Comparison of ENCODE assay signal across 8 mouse cellular contexts in genomic region chr4:151989110-151989488, GRCm38 (mm10). TPM values are rescaled to one million over a fixed set of nuclear protein-coding genes. Genes with fewer than 3 reads are reported as not detected.
DNase-seq lines count a peak whose midpoint lies in the region; ATAC-seq and TF ChIP-seq lines count a peak whose summit lies in the region.

No protein-coding gene starts in this region.

- TF ChIP-seq EP300 in lung, postnatal 0 days (IDR thresholded peaks at IDR 0.05), result no peak

- no peak for TF ChIP-seq POLR2A in olfactory bulb, adult 2 months (IDR thresholded peaks at IDR 0.05; ENCODE audit: insufficient read depth, low read depth, low read length)

- H3K27ac ChIP-seq in lung, postnatal 0 days (ENCODE audit: low read length), result peak overlapping the region; percentile 76; the same call in 1 of the 2 replicates
- H3K27ac ChIP-seq in limb, embryonic 11.5 days (replicated peaks; ENCODE audit: low read depth, low read length), result peak overlapping the region; percentile 60; the same call in 1 of the 2 replicates
- no peak overlapping the region for H3K27ac ChIP-seq in olfactory bulb, adult 2 months (ENCODE audit: insufficient read depth, low read depth, low read length)

- H3K9ac ChIP-seq in lung, postnatal 0 days (replicated peaks; ENCODE audit: low read depth), result peak overlapping the region; percentile 78; the same call in 1 of the 2 replicates
- H3K9ac ChIP-seq in limb, embryonic 11.5 days (ENCODE audit: low read length), result peak overlapping the region; percentile 96

- TF ChIP-seq CTCF in lung, postnatal 0 days (IDR thresholded peaks at IDR 0.05), result no peak
- TF ChIP-seq CTCF in olfactory bulb, adult 2 months (IDR thresholded peaks at IDR 0.05; ENCODE audit: insufficient read depth, low read depth, low read length), result no peak

- H3K27me3 ChIP-seq in lung, postnatal 0 days (replicated peaks; ENCODE audit: insufficient read depth, low read length), result no peaks in the 10 kb centered on the region
- H3K27me3 ChIP-seq in erythroblast, embryonic 14.5 days (ENCODE audit: control insufficient read depth), result peaks cover 21% of the 10 kb centered on the region
- H3K27me3 ChIP-seq in limb, embryonic 11.5 days (ENCODE audit: control insufficient read depth, insufficient read depth, low read length), result no peaks in the 10 kb centered on the region

- 27% methylated on average over 6 of the region's 6 CpGs for WGBS in lung, postnatal 0 days
- WGBS in limb, embryonic 11.5 days, result 24% methylated on average over 6 of the region's 6 CpGs
- 35% methylated on average over 6 of the region's 6 CpGs for WGBS in olfactory bulb, adult 2 months

- no peak for ATAC-seq in lung, postnatal 0 days
- ATAC-seq in limb, embryonic 11.5 days (ENCODE audit: insufficient number of reproducible peaks, low FRiP score, low TSS enrichment, low read depth), result peak; percentile 22; the same call in 1 of the 2 replicates

- H3K9me3 ChIP-seq in lung, postnatal 0 days (ENCODE audit: low read length), result no peaks in the 10 kb centered on the region
- H3K9me3 ChIP-seq in erythroblast, embryonic 14.5 days (ENCODE audit: control insufficient read depth, low read length), result no peaks in the 10 kb centered on the region
- H3K9me3 ChIP-seq in limb, embryonic 11.5 days (ENCODE audit: control insufficient read depth, low read length), result no peaks in the 10 kb centered on the region

- H3K36me3 ChIP-seq in lung, postnatal 0 days (ENCODE audit: insufficient read depth, low read length), result peaks cover 18% of the 10 kb centered on the region; the same call in 1 of the 2 replicates
- peaks cover 53% of the 10 kb centered on the region for H3K36me3 ChIP-seq in erythroblast, embryonic 14.5 days (ENCODE audit: control insufficient read depth)
- peaks cover 15% of the 10 kb centered on the region for H3K36me3 ChIP-seq in limb, embryonic 11.5 days (ENCODE audit: control insufficient read depth, insufficient read depth, low read length)

- H3K4me3 ChIP-seq in lung, postnatal 0 days (ENCODE audit: low read depth, low read length), result peak overlapping the region; percentile 85
- peak overlapping the region; percentile 88 for H3K4me3 ChIP-seq in erythroblast, embryonic 14.5 days (replicated peaks)
- peak overlapping the region; percentile 78 for H3K4me3 ChIP-seq in limb, embryonic 11.5 days (ENCODE audit: low read depth, low read length)
- H3K4me3 ChIP-seq in olfactory bulb, adult 2 months (ENCODE audit: insufficient read depth, low read depth, low read length), result 0 out of 2 replicates have a peak overlapping the region, but pooled peaks have one; percentile 85

- DNase-seq in lung, postnatal 0 days (ENCODE audit: low spot score), result no peak
- no peak for DNase-seq in lung, adult 18-20 months
- DNase-seq in limb, embryonic 11.5 days (ENCODE audit: low spot score), result no peak
- DNase-seq in ovary, postnatal 14 days (ENCODE audit: low spot score), result no peak
- no peak for DNase-seq in right cerebral cortex, postnatal 25 days
- DNase-seq in ovary, postnatal 36 days (ENCODE audit: low spot score), result no peak

- H3K4me1 ChIP-seq in lung, postnatal 0 days (ENCODE audit: insufficient read depth, low read depth, low read length), result peaks cover 11% of the 10 kb centered on the region
- peaks cover 47% of the 10 kb centered on the region for H3K4me1 ChIP-seq in erythroblast, embryonic 14.5 days (ENCODE audit: control insufficient read depth)
- H3K4me1 ChIP-seq in limb, embryonic 11.5 days (ENCODE audit: control insufficient read depth, insufficient read depth, low read length), result peaks cover 21% of the 10 kb centered on the region
- peaks cover 22% of the 10 kb centered on the region for H3K4me1 ChIP-seq in olfactory bulb, adult 2 months (ENCODE audit: control insufficient read depth, insufficient read depth, low read length)

- H3K4me2 ChIP-seq in lung, postnatal 0 days (replicated peaks; ENCODE audit: low read depth, low read length), result peak overlapping the region; percentile 81
- H3K4me2 ChIP-seq in limb, embryonic 11.5 days (ENCODE audit: low read depth, severe bottlenecking), result peak overlapping the region; percentile 20

RNA-seq across cellular contexts. Expression of gene Thap3, which starts 0.3 kb away (rescaled TPM):
- 31.0 and 33.3 TPM in 2 replicates for polyA plus RNA-seq in lung, postnatal 0 days (2015; fragmentation: Nextera tagmentation; extraction: Ambion mirVana)
- polyA plus RNA-seq in erythroblast, embryonic 14.5 days (2012), result 1.8 and 2.4 TPM in 2 replicates
- polyA plus RNA-seq in limb, embryonic 11.5 days (2014; fragmentation: Nextera tagmentation; extraction: Ambion mirVana), result 27.3 and 29.5 TPM in 2 replicates
- polyA plus RNA-seq in olfactory bulb, adult 2 months (2012; ENCODE audit: insufficient read depth, insufficient read length, low replicate concordance, missing spikeins), result not detected in 2 replicates

RNA-seq across cellular contexts. Expression of gene Phf13, which starts 7.0 kb away (rescaled TPM):
- 18.0 TPM in 2 replicates for polyA plus RNA-seq in lung, postnatal 0 days (2015; fragmentation: Nextera tagmentation; extraction: Ambion mirVana)
- 0.99 and 1.0 TPM in 2 replicates for polyA plus RNA-seq in erythroblast, embryonic 14.5 days (2012)
- polyA plus RNA-seq in limb, embryonic 11.5 days (2014; fragmentation: Nextera tagmentation; extraction: Ambion mirVana), result 28.6 and 29.4 TPM in 2 replicates
- not detected in 2 replicates for polyA plus RNA-seq in olfactory bulb, adult 2 months (2012; ENCODE audit: insufficient read depth, insufficient read length, low replicate concordance, missing spikeins)

RNA-seq across cellular contexts. Expression of gene Klhl21, which starts 19.5 kb away (rescaled TPM):
- polyA plus RNA-seq in lung, postnatal 0 days (2015; fragmentation: Nextera tagmentation; extraction: Ambion mirVana), result 13.4 and 13.7 TPM in 2 replicates
- polyA plus RNA-seq in erythroblast, embryonic 14.5 days (2012), result 0.97 and 1.1 TPM in 2 replicates
- 4.7 and 6.4 TPM in 2 replicates for polyA plus RNA-seq in limb, embryonic 11.5 days (2014; fragmentation: Nextera tagmentation; extraction: Ambion mirVana)
- polyA plus RNA-seq in olfactory bulb, adult 2 months (2012; ENCODE audit: insufficient read depth, insufficient read length, low replicate concordance, missing spikeins), result not detected in 2 replicates

RNA-seq across cellular contexts. Expression of gene Zbtb48, which starts 38.4 kb away (rescaled TPM):
- polyA plus RNA-seq in lung, postnatal 0 days (2015; fragmentation: Nextera tagmentation; extraction: Ambion mirVana), result 13.2 and 13.7 TPM in 2 replicates
- 0.82 and 0.86 TPM in 2 replicates for polyA plus RNA-seq in erythroblast, embryonic 14.5 days (2012)
- 21.0 and 23.9 TPM in 2 replicates for polyA plus RNA-seq in limb, embryonic 11.5 days (2014; fragmentation: Nextera tagmentation; extraction: Ambion mirVana)
- not detected in 2 replicates for polyA plus RNA-seq in olfactory bulb, adult 2 months (2012; ENCODE audit: insufficient read depth, insufficient read length, low replicate concordance, missing spikeins)

RNA-seq across cellular contexts. Expression of gene Tas1r1, which starts 49.3 kb away (rescaled TPM):
- 0.21 and 0.35 TPM in 2 replicates for polyA plus RNA-seq in lung, postnatal 0 days (2015; fragmentation: Nextera tagmentation; extraction: Ambion mirVana)
- not detected in 2 replicates for polyA plus RNA-seq in erythroblast, embryonic 14.5 days (2012)
- polyA plus RNA-seq in limb, embryonic 11.5 days (2014; fragmentation: Nextera tagmentation; extraction: Ambion mirVana), result 0.40 and 0.75 TPM in 2 replicates
- polyA plus RNA-seq in olfactory bulb, adult 2 months (2012; ENCODE audit: insufficient read depth, insufficient read length, low replicate concordance, missing spikeins), result not detected in 2 replicates
